Mouse (Mus musculus) neural tube, embryonic 11.5 days (tissue): ENCODE results near the gene Htr5b. TPM values are rescaled to one million over a fixed set of nuclear protein-coding genes. Genes with fewer than 3 reads are reported as not detected.

ENCODE experiments used
- ATAC-seq: fragments of 200-750 bp; cut with Nextera tagmentation; 2 replicates; pipeline ENCODE4 v1.8.0; 2017; ENCODE audit warnings: moderate number of reproducible peaks, mild to moderate bottlenecking, moderate TSS enrichment, moderate library complexity; ENCODE audit not compliant: insufficient read depth, low FRiP score, low TSS enrichment
- DNase-seq: peaks from one replicate; pipeline ENCODE4 v3.0.0-alpha.2; 2015; ENCODE audit warnings: low spot score
- H3K27ac ChIP-seq: fragments of 300-500 bp; sonication (generic); 2 replicates; pipeline ENCODE4 v1.5.1; 2014; ENCODE audit warnings: low read depth, mild to moderate bottlenecking, low read length
- H3K27me3 ChIP-seq: fragments of 300-500 bp; sonication (generic); 2 replicates; pipeline ENCODE4 v1.6.1; 2014; ENCODE audit warnings: mild to moderate bottlenecking, low read length, mixed read lengths; ENCODE audit not compliant: control insufficient read depth, insufficient read depth
- H3K36me3 ChIP-seq: fragments of 300-500 bp; sonication (generic); 2 replicates; pipeline ENCODE4 v1.6.1; 2014; ENCODE audit warnings: mild to moderate bottlenecking, low read length, moderate library complexity, mixed read lengths; ENCODE audit not compliant: control insufficient read depth, insufficient read depth
- H3K4me1 ChIP-seq: fragments of 300-500 bp; sonication (generic); 2 replicates; pipeline ENCODE4 v1.6.1; 2014; ENCODE audit warnings: low read length, mixed read lengths; ENCODE audit not compliant: control insufficient read depth, insufficient read depth
- H3K4me2 ChIP-seq: fragments of 300-500 bp; sonication (generic); 2 replicates; pipeline ENCODE4 v1.6.1; 2014; ENCODE audit warnings: low read depth, mild to moderate bottlenecking, moderate library complexity
- H3K4me3 ChIP-seq: fragments of 300-500 bp; sonication (generic); 2 replicates; pipeline ENCODE4 v1.5.1; 2014; ENCODE audit warnings: low read depth, low read length
- H3K9ac ChIP-seq: fragments of 300-500 bp; sonication (generic); 2 replicates; pipeline ENCODE4 v1.6.1; 2014; ENCODE audit warnings: mild to moderate bottlenecking, low read length
- H3K9me3 ChIP-seq: fragments of 300-500 bp; sonication (generic); 2 replicates; pipeline ENCODE4 v1.6.1; 2016; ENCODE audit warnings: low read length; ENCODE audit not compliant: control insufficient read depth
- WGBS: fragments of 180-500 bp; shearing (Covaris S2); extraction: QIAGEN DNeasy Blood & Tissue Kit; methylation state at CpG from one replicate; pipeline ENCODE4 v1.1.7; 2014; 5-methylcytosine and 5-hydroxymethylcytosine counted together
- polyA plus RNA-seq: library from polyadenylated mRNA; unstranded; fragments of >200 nt; fragmentation: Nextera tagmentation; extraction: Ambion mirVana; gene quantifications from 2 replicates; pipeline ENCODE4 v1.2.1, GENCODE M21; 2014

The Htr5b gene
- polyA plus RNA-seq = 0.16 and 0.20 TPM in 2 replicates

DNA sequence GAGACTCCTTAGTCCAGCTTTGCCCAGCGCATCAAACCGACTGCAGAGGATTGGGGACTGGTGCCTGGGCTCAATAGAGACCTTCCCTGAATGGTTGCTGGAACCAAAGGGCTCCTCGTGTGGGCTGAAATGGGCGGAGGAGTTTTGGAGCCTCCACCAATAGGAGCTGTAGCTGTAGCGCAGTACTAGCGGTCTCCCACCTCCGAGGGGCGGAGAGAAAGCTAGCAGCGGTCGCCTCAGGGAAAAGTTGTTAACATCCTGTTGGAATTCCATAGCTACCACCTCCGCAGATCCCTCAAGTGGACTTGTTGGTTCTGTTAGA lies at the start of gene Htr5b:
Gene Htr5b (minus strand): TSS at position 67 of the 322 bp plus-strand sequence.
- H3K4me1 ChIP-seq = 0 out of 2 replicates have a peak, but pooled peaks cover 3% of the 10 kb centered on the region
- ATAC-seq (peak; percentile 77), DNase-seq (peak; percentile 67)
- H3K4me3 ChIP-seq = peak within 1 kb of the TSS; percentile 24
- 0% methylated on average over 11 of the region's 11 CpGs for WGBS
- no peaks in the 10 kb centered on the region for H3K9me3 ChIP-seq
- H3K27ac ChIP-seq = no peak within 1 kb of the TSS
- no peaks in the 10 kb centered on the region for H3K36me3 ChIP-seq
- H3K4me2 ChIP-seq = peak within 1 kb of the TSS; percentile 50
- no peak within 1 kb of the TSS for H3K9ac ChIP-seq
- peaks cover 18% of the 10 kb centered on the region for H3K27me3 ChIP-seq

DNA sequence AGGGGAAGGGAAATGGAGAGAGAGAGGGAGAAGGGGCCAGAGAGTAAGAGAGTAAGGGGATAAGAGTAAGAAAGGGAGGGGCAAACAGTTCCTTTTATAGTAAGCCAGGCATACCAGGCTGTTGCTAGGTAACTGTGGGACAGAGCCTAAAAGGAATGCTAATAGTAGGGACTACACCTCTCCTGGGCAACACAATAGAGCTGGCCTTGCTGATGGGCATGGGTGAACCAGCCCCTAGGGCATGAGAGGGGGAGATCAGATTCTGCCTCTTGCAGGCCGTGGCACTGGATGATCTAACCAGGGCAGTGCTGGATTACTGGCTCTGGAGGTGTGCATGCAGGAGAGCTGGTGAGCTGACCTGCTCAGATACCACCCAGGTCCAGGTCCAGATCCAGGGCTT lies 49.2 kb upstream of the Htr5b start:
- H3K36me3 ChIP-seq = no peaks in the 10 kb centered on the region
- H3K4me3 ChIP-seq = no peak overlapping the region
- H3K4me2 ChIP-seq = no peak overlapping the region
- no peaks in the 10 kb centered on the region for H3K9me3 ChIP-seq
- DNase-seq (no peak), ATAC-seq (no peak)
- H3K27ac ChIP-seq = no peak overlapping the region
- WGBS = 20% methylated on average over 1 of the region's 1 CpGs
- H3K27me3 ChIP-seq = no peaks in the 10 kb centered on the region
- H3K9ac ChIP-seq = no peak overlapping the region
- H3K4me1 ChIP-seq = no peaks in the 10 kb centered on the region

DNA sequence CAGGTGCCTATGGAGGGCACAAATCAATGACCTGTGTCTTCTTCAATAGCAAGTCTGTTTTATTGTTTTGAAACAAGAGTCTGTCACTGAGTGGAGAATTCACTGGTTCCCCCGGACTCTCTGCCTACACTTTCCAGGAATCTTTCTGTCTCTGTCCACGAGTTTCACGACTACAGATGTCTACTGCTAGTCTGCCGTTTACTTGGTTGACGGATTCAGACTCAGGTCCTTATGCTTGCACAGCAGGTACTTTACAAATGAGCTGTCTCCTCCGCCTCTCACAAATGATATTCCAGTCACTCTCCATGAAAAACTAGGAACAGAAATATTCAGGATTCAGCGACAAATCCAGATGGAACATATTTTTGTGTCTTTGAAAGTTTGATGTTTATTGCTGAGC lies 42.3 kb upstream of the Htr5b start:
- no peaks in the 10 kb centered on the region for H3K36me3 ChIP-seq
- DNase-seq (no peak), ATAC-seq (no peak)
- no peaks in the 10 kb centered on the region for H3K27me3 ChIP-seq
- H3K9me3 ChIP-seq = no peaks in the 10 kb centered on the region
- no peak overlapping the region for H3K4me2 ChIP-seq
- H3K4me1 ChIP-seq = peaks cover 4% of the 10 kb centered on the region; the same call in 1 of the 2 replicates
- no peak overlapping the region for H3K27ac ChIP-seq
- WGBS = 84% methylated on average over 7 of the region's 7 CpGs
- no peak overlapping the region for H3K4me3 ChIP-seq
- H3K9ac ChIP-seq = no peak overlapping the region

- Histone ChIP-seq H3K4me2 (peak within 1 kb of the TSS; percentile 83), H3K4me3 (peak within 1 kb of the TSS; percentile 73), H3K27me3 (no peaks in the 10 kb centered on the region), H3K4me1 (peaks cover 4% of the 10 kb centered on the region; the same call in 1 of the 2 replicates), H3K36me3 (peaks cover 4% of the 10 kb centered on the region), H3K9ac (peak within 1 kb of the TSS; percentile 73), H3K9me3 (no peaks in the 10 kb centered on the region), H3K27ac (peak within 1 kb of the TSS; percentile 27; the same call in 1 of the 2 replicates)
- DNase-seq (peak; percentile 95), ATAC-seq (peak; percentile 94)
- 6% methylated on average over 53 of the region's 53 CpGs for WGBS
Measured at GRCm38 (mm10) chr1:121567521-121568489, 39.5 kb upstream of the Htr5b start, which contains the start of gene Ddx18. Ddx18 (minus strand) TSS chr1:121567989.

DNA sequence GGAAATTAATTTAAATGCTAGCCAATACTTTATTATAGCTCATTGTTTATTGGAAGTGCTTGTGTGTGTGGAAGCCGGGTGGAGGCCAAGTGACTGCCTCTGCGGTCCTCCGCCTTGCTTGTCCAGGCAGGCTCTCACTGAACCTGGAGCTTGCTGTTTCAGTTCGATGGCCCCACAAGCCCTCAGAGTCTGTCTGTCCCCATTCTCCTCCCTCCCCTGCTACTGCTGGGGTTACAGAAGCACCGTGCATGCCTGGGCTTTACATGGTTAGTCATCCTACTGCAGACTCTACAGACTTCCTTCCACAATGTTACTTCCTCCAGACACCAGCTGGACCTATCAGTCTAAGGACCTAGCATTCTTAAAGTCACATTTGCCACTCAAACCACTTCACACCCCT lies 29.6 kb upstream of the Htr5b start:
- H3K4me3 ChIP-seq = no peak overlapping the region
- 97% methylated on average over 5 of the region's 5 CpGs for WGBS
- H3K27me3 ChIP-seq = no peaks in the 10 kb centered on the region
- no peak overlapping the region for H3K4me2 ChIP-seq
- H3K4me1 ChIP-seq = no peaks in the 10 kb centered on the region
- DNase-seq (no peak), ATAC-seq (no peak)
- peaks cover 26% of the 10 kb centered on the region for H3K36me3 ChIP-seq
- no peaks in the 10 kb centered on the region for H3K9me3 ChIP-seq
- no peak overlapping the region for H3K27ac ChIP-seq
- H3K9ac ChIP-seq = no peak overlapping the region

DNA sequence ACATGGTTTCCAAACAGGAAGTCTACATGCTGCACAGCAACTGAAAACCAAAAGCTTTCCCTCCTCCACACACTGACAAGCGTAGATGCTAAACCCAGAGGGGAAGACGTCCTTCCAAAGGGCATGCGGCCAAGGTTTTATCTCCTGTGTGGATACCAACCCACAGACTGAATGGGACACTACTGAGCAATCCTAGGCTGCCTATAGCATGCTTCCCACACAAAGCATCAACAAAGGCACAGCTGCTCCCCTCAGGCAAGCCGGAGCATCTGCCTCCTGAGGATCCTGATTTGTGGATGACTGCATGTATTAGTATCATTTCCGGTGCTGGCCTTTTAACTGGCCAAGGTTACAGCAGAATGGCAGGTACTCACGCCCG lies 23.2 kb upstream of the Htr5b start:
- Histone ChIP-seq H3K9me3 (no peaks in the 10 kb centered on the region), H3K27ac (no peak overlapping the region), H3K36me3 (peaks cover 10% of the 10 kb centered on the region), H3K27me3 (no peaks in the 10 kb centered on the region), H3K4me3 (no peak overlapping the region), H3K9ac (no peak overlapping the region), H3K4me1 (no peaks in the 10 kb centered on the region), H3K4me2 (no peak overlapping the region)
- 93% methylated on average over 7 of the region's 7 CpGs for WGBS
- DNase-seq (no peak), ATAC-seq (no peak)

DNA sequence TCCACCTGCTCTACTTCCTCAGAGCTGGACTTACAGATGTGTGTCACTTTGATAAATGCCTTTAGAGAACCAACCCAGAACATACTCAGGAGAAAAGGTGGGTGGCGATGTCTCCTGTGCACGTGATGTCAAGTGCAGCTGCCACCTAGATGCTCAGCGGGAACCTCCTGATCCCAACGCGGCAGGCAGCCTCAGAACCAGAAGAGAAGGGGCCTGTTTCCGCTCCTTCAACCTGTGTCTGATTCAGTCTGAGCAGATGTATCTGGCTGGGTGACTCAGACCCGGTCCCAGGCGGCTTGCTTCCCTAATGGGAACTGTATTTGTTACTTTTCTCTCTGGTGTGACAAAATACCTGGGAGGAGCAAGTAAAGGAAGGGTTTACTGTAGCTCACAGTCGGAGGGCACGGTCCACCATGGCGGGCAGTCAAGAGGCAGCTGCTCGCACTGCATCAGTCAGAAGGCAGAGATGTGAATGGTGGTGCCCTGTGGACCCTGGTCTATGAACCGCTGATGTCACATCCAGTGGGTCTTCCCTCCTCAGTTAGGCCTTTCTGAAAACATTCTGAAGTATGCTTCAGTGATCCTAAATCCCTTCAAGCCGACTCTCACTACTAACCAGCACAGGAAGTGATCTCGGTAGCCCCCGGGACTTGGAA lies 22.7 kb upstream of the Htr5b start:
- Histone ChIP-seq H3K9ac (no peak overlapping the region), H3K27me3 (no peaks in the 10 kb centered on the region), H3K36me3 (peaks cover 8% of the 10 kb centered on the region), H3K9me3 (no peaks in the 10 kb centered on the region), H3K27ac (no peak overlapping the region), H3K4me3 (no peak overlapping the region), H3K4me1 (no peaks in the 10 kb centered on the region), H3K4me2 (no peak overlapping the region)
- WGBS = 85% methylated on average over 16 of the region's 16 CpGs
- ATAC-seq (peak; percentile 31; the same call in 1 of the 2 replicates), DNase-seq (no peak)

DNA sequence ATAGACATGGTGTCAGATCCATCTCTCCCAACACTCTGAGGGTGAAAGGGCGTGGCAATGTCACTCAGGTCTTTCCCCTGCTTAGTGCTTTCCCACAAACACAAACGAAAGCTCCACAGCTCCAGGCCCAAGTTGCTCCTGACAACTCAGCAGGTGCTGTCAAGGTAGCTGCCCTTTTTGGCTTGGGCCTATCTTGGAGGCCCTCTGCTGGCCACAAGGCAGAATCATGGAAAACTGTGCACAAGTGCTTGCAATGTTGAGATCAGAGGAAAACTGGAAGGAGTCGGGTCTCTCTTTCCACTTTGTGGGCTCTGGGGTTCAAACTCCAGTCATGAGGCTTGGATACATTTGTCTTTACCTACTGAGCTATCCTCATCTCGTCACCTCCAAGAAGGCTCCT lies 21.2 kb upstream of the Htr5b start:
- Histone ChIP-seq H3K9me3 (no peaks in the 10 kb centered on the region), H3K27me3 (no peaks in the 10 kb centered on the region), H3K4me2 (no peak overlapping the region), H3K4me1 (no peaks in the 10 kb centered on the region), H3K4me3 (no peak overlapping the region), H3K9ac (no peak overlapping the region), H3K27ac (no peak overlapping the region), H3K36me3 (peaks cover 4% of the 10 kb centered on the region)
- WGBS = 75% methylated on average over 4 of the region's 4 CpGs
- ATAC-seq (no peak), DNase-seq (no peak)
